Mouse (Mus musculus) liver, adult 2 months (tissue): ENCODE measurements at regions not wholly inside any gene's neighbourhood (a gene's known extent, or its start where the extent isn't known, plus 50 kb on each side); places are given as distances from the start of the nearest gene placed in this dataset.

Experiments
- CTCF ChIP-seq: fragments of 200-500 bp; IDR thresholded peaks from 2 replicates; pipeline ENCODE4 v1.5.1; 2011; ENCODE audit warnings: low read depth, low read length, control low read depth
- POLR2A ChIP-seq: fragments of 200-500 bp; IDR thresholded peaks from 2 replicates; pipeline ENCODE4 v1.6.1; 2011; ENCODE audit warnings: low read length, control low read depth; ENCODE audit not compliant: insufficient read depth; ENCODE audit errors: extremely low read depth

DNA sequence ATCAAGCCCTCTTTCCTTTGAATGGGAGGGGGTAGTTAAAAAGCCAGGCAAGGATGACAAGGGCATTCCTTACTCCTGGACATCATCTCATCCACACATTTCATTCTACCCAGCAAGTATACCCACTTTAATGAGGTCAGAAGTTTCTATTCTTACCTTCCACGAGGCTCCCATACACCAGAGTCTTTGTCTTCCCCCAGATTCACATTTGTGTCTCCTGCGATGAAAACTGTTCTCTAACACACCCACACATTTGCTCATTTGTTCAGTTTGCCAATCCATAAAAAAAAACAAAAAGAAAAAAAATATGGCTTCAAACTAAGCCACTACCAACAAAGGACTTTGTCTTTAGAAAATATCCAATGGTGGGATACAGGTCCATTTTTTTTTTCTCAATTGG lies 263.7 kb upstream of the Zbtb20 start:
- TF ChIP-seq CTCF (no peak), POLR2A (no peak)
